Mouse (Mus musculus): ENCODE results near the gene Mmp9.

GRCm38 (mm10) chr2:164921984-164922383 is 18.6 kb upstream of the Mmp9 start:
- no peak for TF ChIP-seq CTCF (IDR thresholded peaks at IDR 0.05; ENCODE audit: insufficient read depth, low read length)
- TF ChIP-seq POLR2A (IDR thresholded peaks at IDR 0.05; ENCODE audit: borderline replicate concordance, extremely low read depth, low read depth, low read length), result no peak
